Mouse (Mus musculus): ENCODE data around the gene Msh3.
"Not testable (repeated sequence)": the region's sequence is repeated elsewhere in the genome, so short reads cannot be mapped to it uniquely, and the experiment has no call there.

Msh3 gene

GRCm38 (mm10) chr13:92354456-92355271, at the start of gene Msh3, which contains the start of gene Dhfr:
Msh3 (minus strand) TSS chr13:92355003.
Dhfr (plus strand) TSS chr13:92354726.
- peak; percentile 98 to 99 for DNase-seq

- DNase-seq = no peak
These were observed 48.7 kb upstream of the Msh3 start for GRCm38 (mm10) chr13:92403496-92403895.

GRCm38 (mm10) chr13:92402063-92402462, 47.3 kb upstream of the Msh3 start:
- peak; percentile 19 to 42 for DNase-seq

- no peak for DNase-seq
These were observed 43.9 kb upstream of the Msh3 start for GRCm38 (mm10) chr13:92398491-92399384.

GRCm38 (mm10) chr13:92393047-92393661, 38.4 kb upstream of the Msh3 start:
- peak in 1 of 2 experiments; percentile 5 for DNase-seq

GRCm38 (mm10) chr13:92387367-92387766, 32.6 kb upstream of the Msh3 start:
- no peak for DNase-seq

GRCm38 (mm10) chr13:92371466-92371865, 16.7 kb upstream of the Msh3 start:
- DNase-seq = not testable (repeated sequence)

GRCm38 (mm10) chr13:92370811-92371210, 16.0 kb upstream of the Msh3 start:
- no peak for DNase-seq

- DNase-seq = no peak
These were observed 10.5 kb upstream of the Msh3 start for GRCm38 (mm10) chr13:92365312-92365711.

- no peak for DNase-seq
These were observed 6.8 kb upstream of the Msh3 start for GRCm38 (mm10) chr13:92361609-92362008.

- DNase-seq = no peak
These were observed 2.8 kb upstream of the Msh3 start for GRCm38 (mm10) chr13:92357644-92358043.

GRCm38 (mm10) chr13:92356376-92356775, 1.6 kb upstream of the Msh3 start:
- no peak for DNase-seq

- peak; percentile 62 to 78 for DNase-seq
These were observed 455 bp upstream of the Msh3 start for GRCm38 (mm10) chr13:92355272-92355643.

GRCm38 (mm10) chr13:92353956-92354355, 847 bp downstream of the Msh3 start:
- no peak for DNase-seq

- DNase-seq = no peak
These were observed 3.7 kb downstream of the Msh3 start for GRCm38 (mm10) chr13:92351100-92351499.

GRCm38 (mm10) chr13:92346338-92346737, 8.5 kb downstream of the Msh3 start:
- peak in 1 of 2 experiments; percentile 7 for DNase-seq

GRCm38 (mm10) chr13:92344033-92344432, 10.8 kb downstream of the Msh3 start:
- DNase-seq = no peak

GRCm38 (mm10) chr13:92339787-92340186, 15.0 kb downstream of the Msh3 start:
- no peak for DNase-seq

GRCm38 (mm10) chr13:92337773-92338462, 16.9 kb downstream of the Msh3 start:
- DNase-seq = no peak

- DNase-seq = no peak
These were observed 17.9 kb downstream of the Msh3 start for GRCm38 (mm10) chr13:92336857-92337256.

GRCm38 (mm10) chr13:92332103-92332879, 22.5 kb downstream of the Msh3 start:
- DNase-seq = no peak

- DNase-seq = no peak
These were observed 24.2 kb downstream of the Msh3 start for GRCm38 (mm10) chr13:92330621-92331020.
